Mouse (Mus musculus) embryonic fibroblast, embryonic 13.5 days (primary cell): ENCODE measurements around the gene Hist1h2ak. TPM values are rescaled to one million over a fixed set of nuclear protein-coding genes. Genes with fewer than 3 reads are reported as not detected.

ENCODE experiments used
- H3K27ac ChIP-seq: 2 replicates; pipeline ENCODE4 v1.5.1; 2012; ENCODE audit warnings: low read length, control low read depth, inconsistent platforms; ENCODE audit not compliant: insufficient read depth
- H3K4me1 ChIP-seq: 2 replicates; pipeline ENCODE4 v1.6.1; 2011; ENCODE audit warnings: low read length; ENCODE audit not compliant: control insufficient read depth, insufficient read depth
- H3K4me3 ChIP-seq: 2 replicates; pipeline ENCODE4 v1.5.1; 2011; ENCODE audit warnings: mild to moderate bottlenecking, control low read depth, low read length; ENCODE audit not compliant: insufficient read depth
- CTCF ChIP-seq: IDR thresholded peaks from 2 replicates; pipeline ENCODE4 v1.5.1; 2011; ENCODE audit warnings: mild to moderate bottlenecking, control low read depth, low read length, moderate library complexity, borderline replicate concordance; ENCODE audit not compliant: insufficient read depth
- POLR2A ChIP-seq: IDR thresholded peaks from 2 replicates; pipeline ENCODE4 v1.6.1; 2011; ENCODE audit warnings: low read depth, mild to moderate bottlenecking, control low read depth, low read length, moderate library complexity
- polyA plus RNA-seq: library from polyadenylated mRNA; stranded (reverse); fragments of >200 nt; gene quantifications from 2 replicates; pipeline ENCODE4 v1.2.4, GENCODE M21; 2011; ENCODE audit warnings: low read depth; ENCODE audit not compliant: missing spikeins, insufficient read length

Hist1h2ak gene
- polyA plus RNA-seq, 1 experiment: 5.3 TPM

GRCm38 (mm10) chr13:21710031-21710711 lies 43.5 kb downstream of the Hist1h2ak start:
- TF ChIP-seq POLR2A (peak; percentile 66), CTCF (peak; percentile 55; the same call in 1 of the 2 replicates)
- peak overlapping the region; percentile 96 for H3K4me3 ChIP-seq
- peak overlapping the region; percentile 46; the same call in 1 of the 2 replicates for H3K27ac ChIP-seq
- peaks cover 2% of the 10 kb centered on the region; the same call in 1 of the 2 replicates for H3K4me1 ChIP-seq

- no peaks in the 10 kb centered on the region for H3K4me1 ChIP-seq
- no peak overlapping the region for H3K4me3 ChIP-seq
- no peak overlapping the region for H3K27ac ChIP-seq
- TF ChIP-seq CTCF: no peak
- TF ChIP-seq POLR2A: no peak
These were observed 47.0 kb downstream of the Hist1h2ak start for GRCm38 (mm10) chr13:21706669-21707068.

Other genes starting within 250 kb of the Hist1h2ak start
- 12.3 and 15.2 TPM in 2 replicates for gene Zkscan8, start 222.7 kb downstream of the Hist1h2ak start, polyA plus RNA-seq
- not detected in 2 replicates for gene Olfr1366, start 211.0 kb downstream of the Hist1h2ak start, polyA plus RNA-seq
- gene Olfr1535, start 193.9 kb downstream of the Hist1h2ak start, polyA plus RNA-seq: 0.12 and 0.44 TPM in 2 replicates
- gene Olfr1364, start 172.1 kb downstream of the Hist1h2ak start, polyA plus RNA-seq: not detected in 2 replicates
- not detected in 2 replicates for gene Olfr1362, start 139.8 kb downstream of the Hist1h2ak start, polyA plus RNA-seq
- not detected in 2 replicates for gene Olfr11, start 111.3 kb downstream of the Hist1h2ak start, polyA plus RNA-seq
- not detected in 2 replicates for gene Olfr1361, start 90.4 kb downstream of the Hist1h2ak start, polyA plus RNA-seq
- not detected in 2 replicates for gene Olfr1360, start 76.4 kb downstream of the Hist1h2ak start, polyA plus RNA-seq
- gene Olfr1359, start 55.7 kb downstream of the Hist1h2ak start, polyA plus RNA-seq: not detected in 2 replicates
- gene Hist1h2bl, start 37.7 kb downstream of the Hist1h2ak start, polyA plus RNA-seq: 3.5 TPM in 1 of 2 replicates, not detected in the other
- 5.0 TPM in 1 of 2 replicates, not detected in the other for gene Hist1h2ai, start 37.4 kb downstream of the Hist1h2ak start, polyA plus RNA-seq
- gene Hist1h3h, start 36.2 kb downstream of the Hist1h2ak start, polyA plus RNA-seq: 3.4 TPM in 1 of 2 replicates, not detected in the other
- 5.5 and 9.1 TPM in 2 replicates for gene Hist1h2bm, start 31.8 kb downstream of the Hist1h2ak start, polyA plus RNA-seq
- gene Hist1h4j, start 18.8 kb downstream of the Hist1h2ak start, polyA plus RNA-seq: 2.6 and 4.1 TPM in 2 replicates
- gene Hist1h4k, start 3.3 kb downstream of the Hist1h2ak start, polyA plus RNA-seq: 1.9 and 7.3 TPM in 2 replicates
- gene Hist1h2bn, start 296 bp upstream of the Hist1h2ak start, polyA plus RNA-seq: 2.4 and 9.6 TPM in 2 replicates
- 2.3 and 7.8 TPM in 2 replicates for gene Hist1h1b, start 26.8 kb upstream of the Hist1h2ak start, polyA plus RNA-seq
- 4.3 and 8.6 TPM in 2 replicates for gene Hist1h3i, start 29.5 kb upstream of the Hist1h2ak start, polyA plus RNA-seq
- gene Hist1h2an, start 33.4 kb upstream of the Hist1h2ak start, polyA plus RNA-seq: not detected in 2 replicates
- 1.0 TPM in 1 of 2 replicates, not detected in the other for gene Hist1h2bp, start 33.6 kb upstream of the Hist1h2ak start, polyA plus RNA-seq
- 1.0 and 2.3 TPM in 2 replicates for gene Hist1h2bq, start 56.4 kb upstream of the Hist1h2ak start, polyA plus RNA-seq
- gene Hist1h2ao, start 56.6 kb upstream of the Hist1h2ak start, polyA plus RNA-seq: not detected in 2 replicates
- not detected in 2 replicates for gene Hist1h4m, start 57.9 kb upstream of the Hist1h2ak start, polyA plus RNA-seq
- 18.9 and 28.6 TPM in 2 replicates for gene Hist1h4n, start 78.4 kb upstream of the Hist1h2ak start, polyA plus RNA-seq
- 18.2 and 27.0 TPM in 2 replicates for gene Hist1h2ap, start 79.7 kb upstream of the Hist1h2ak start, polyA plus RNA-seq
- gene Hist1h2br, start 79.9 kb upstream of the Hist1h2ak start, polyA plus RNA-seq: 1.9 TPM in 1 of 2 replicates, not detected in the other
- 2.9 and 5.0 TPM in 2 replicates for gene Zfp184, start 191.3 kb upstream of the Hist1h2ak start, polyA plus RNA-seq
- gene Pom121l2, start 227.4 kb upstream of the Hist1h2ak start, polyA plus RNA-seq: 0.23 and 0.32 TPM in 2 replicates